Mouse (Mus musculus) liver, embryonic 14.5 days (tissue): ENCODE data around the gene Triap1. TPM values are rescaled to one million over a fixed set of nuclear protein-coding genes. Genes with fewer than 3 reads are reported as not detected.
A peak's percentile ranks its signal among the peaks of the same experiment; 100 is the strongest.

Source experiments
- ATAC-seq: fragments of 200-750 bp; cut with Nextera tagmentation; 2 replicates; pipeline ENCODE4 v1.8.0; 2017; ENCODE audit warnings: moderate number of reproducible peaks, mild to moderate bottlenecking, moderate library complexity; ENCODE audit not compliant: insufficient read depth
- DNase-seq, 3 experiments: peaks; one replicate each; pipeline ENCODE4 v3.0.0-alpha.2; 2012 to 2013; ENCODE audit warnings: low read depth in 3 of 3, low spot score in 3 of 3
- H3K27ac ChIP-seq: fragments of 300-500 bp; sonication (generic); 2 replicates; pipeline ENCODE4 v1.5.1; 2014; ENCODE audit warnings: moderate library complexity, mild to moderate bottlenecking, control low read depth, inconsistent platforms
- H3K27me3 ChIP-seq: fragments of 300-500 bp; sonication (generic); 2 replicates; pipeline ENCODE4 v1.6.1; 2014; ENCODE audit warnings: mild to moderate bottlenecking, low read length, moderate library complexity; ENCODE audit not compliant: control insufficient read depth, insufficient read depth
- H3K36me3 ChIP-seq: fragments of 300-500 bp; sonication (generic); replicated peaks from 2 replicates; pipeline ENCODE4 v1.6.1; 2014; ENCODE audit warnings: low read depth; ENCODE audit not compliant: control insufficient read depth, insufficient read depth
- H3K4me1 ChIP-seq, 2 experiments: fragments of 200-500 bp in 1 of 2; fragments of 300-500 bp in 1 of 2; sonication (generic) in 1 of 2; replicated peaks; 2 replicates each; pipeline ENCODE4 v1.6.1; 2012 to 2014; ENCODE audit warnings: antibody characterized with exemption in 1 of 2, inconsistent platforms in 1 of 2, low read length in 1 of 2; ENCODE audit not compliant: control insufficient read depth in 2 of 2, insufficient read depth in 2 of 2
- H3K4me2 ChIP-seq: fragments of 300-500 bp; sonication (generic); 2 replicates; pipeline ENCODE4 v1.6.1; 2014; ENCODE audit warnings: low read depth, mild to moderate bottlenecking, control low read depth, moderate library complexity
- H3K4me3 ChIP-seq, 2 experiments: fragments of 200-500 bp in 1 of 2; fragments of 300-500 bp in 1 of 2; sonication (generic) in 1 of 2; 2 replicates each; pipeline ENCODE4 v1.5.1; 2012 to 2014; ENCODE audit warnings: low read depth in 2 of 2, low read length in 2 of 2, mild to moderate bottlenecking in 2 of 2, control low read depth in 1 of 2, inconsistent platforms in 1 of 2, moderate library complexity in 1 of 2; ENCODE audit not compliant: insufficient read depth in 1 of 2
- H3K9ac ChIP-seq: fragments of 300-500 bp; sonication (generic); replicated peaks from 2 replicates; pipeline ENCODE4 v1.6.1; 2014; ENCODE audit warnings: mild to moderate bottlenecking, control low read depth, moderate library complexity
- H3K9me3 ChIP-seq: fragments of 300-500 bp; sonication (generic); 2 replicates; pipeline ENCODE4 v1.6.1; 2016; ENCODE audit warnings: low read length, mixed read lengths; ENCODE audit not compliant: control insufficient read depth
- CTCF ChIP-seq: IDR thresholded peaks from 2 replicates; pipeline ENCODE4 v1.5.1; 2016; ENCODE audit warnings: antibody characterized with exemption, low read depth, control low read depth
- EP300 ChIP-seq: IDR thresholded peaks from 2 replicates; pipeline ENCODE4 v1.6.1; 2016; ENCODE audit warnings: antibody characterized with exemption, low read depth
- WGBS: fragments of 180-500 bp; shearing (Covaris S2); extraction: QIAGEN DNeasy Blood & Tissue Kit; methylation state at CpG from one replicate; pipeline ENCODE4 v1.1.7; 2014; ENCODE audit not compliant: insufficient replicate concordance; 5-methylcytosine and 5-hydroxymethylcytosine counted together
- polyA plus RNA-seq, 2 experiments: library from polyadenylated mRNA; depleted of rRNA in 1 of 2; stranded (reverse) in 1 of 2; unstranded in 1 of 2; fragments of >200 nt; fragmentation: Nextera tagmentation in 1 of 2; extraction: Ambion mirVana in 1 of 2; gene quantifications; 2 replicates each; pipeline versions ENCODE4 v1.2.1 to v1.2.3; 2012 to 2014

Triap1 gene
- polyA plus RNA-seq, 2 experiments, result 15.4 to 28.9 TPM

DNA sequence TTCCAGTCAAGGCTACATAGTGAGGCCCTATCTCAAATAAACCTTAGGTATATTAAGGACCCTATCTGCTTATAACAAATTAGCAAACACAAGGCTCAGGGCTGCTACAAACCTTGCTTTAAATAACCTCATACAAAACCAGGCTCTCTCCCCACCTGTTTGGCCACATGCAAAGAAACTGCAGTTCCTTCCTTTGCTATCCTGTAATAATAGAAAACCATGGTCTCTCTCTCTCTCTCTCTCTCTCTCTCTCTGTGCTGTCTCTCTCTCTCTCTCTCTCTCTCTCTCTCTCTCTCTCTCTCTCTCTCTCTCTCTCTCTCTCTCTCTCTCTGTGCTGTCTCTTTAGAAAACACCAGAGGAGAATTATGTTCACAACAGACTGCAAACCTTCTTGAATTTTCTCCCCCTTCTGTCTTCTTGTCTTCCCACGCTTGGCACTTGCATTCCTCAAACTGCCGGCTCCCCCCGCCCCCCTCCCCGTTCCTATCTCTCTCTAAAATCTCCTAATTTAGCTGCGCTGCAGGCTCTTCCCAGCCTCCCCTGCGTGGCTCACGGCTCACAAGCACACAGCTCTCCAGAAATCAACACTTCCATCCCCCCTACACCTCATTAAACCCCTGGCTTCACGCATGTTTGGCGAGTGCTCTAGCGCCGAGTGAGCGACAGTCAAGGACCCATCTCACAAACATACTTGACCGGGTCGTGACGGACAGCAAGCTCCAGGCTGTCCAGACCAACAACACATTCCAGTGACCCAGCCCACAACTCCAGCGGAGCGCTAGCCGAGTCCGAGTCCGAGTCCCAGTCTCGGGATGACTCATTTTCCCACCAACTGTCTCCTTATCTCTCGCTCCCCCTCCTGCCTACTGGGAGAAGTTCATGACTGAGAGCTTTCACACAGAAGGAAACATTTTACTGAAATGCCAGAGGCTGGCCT lies 21.8 kb upstream of the Triap1 start:
- TF ChIP-seq CTCF (peak; percentile 74), EP300 (no peak)
- H3K4me2 ChIP-seq, result peak overlapping the region; percentile 88
- H3K9me3 ChIP-seq, result no peaks in the 10 kb centered on the region
- no peaks in the 10 kb centered on the region for H3K27me3 ChIP-seq
- H3K27ac ChIP-seq, result peak overlapping the region; percentile 23
- 2% methylated on average over 22 of the region's 22 CpGs for WGBS
- peak overlapping the region; percentile 67 for H3K9ac ChIP-seq
- DNase-seq (peak in 1 of 3 experiments; percentile 58), ATAC-seq (peak; percentile 68)
- no peaks in the 10 kb centered on the region for H3K36me3 ChIP-seq
- H3K4me1 ChIP-seq, result peaks cover 8 to 25% of the 10 kb centered on the region in 2 experiments
- peak overlapping the region; percentile 52 to 62 for H3K4me3 ChIP-seq

DNA sequence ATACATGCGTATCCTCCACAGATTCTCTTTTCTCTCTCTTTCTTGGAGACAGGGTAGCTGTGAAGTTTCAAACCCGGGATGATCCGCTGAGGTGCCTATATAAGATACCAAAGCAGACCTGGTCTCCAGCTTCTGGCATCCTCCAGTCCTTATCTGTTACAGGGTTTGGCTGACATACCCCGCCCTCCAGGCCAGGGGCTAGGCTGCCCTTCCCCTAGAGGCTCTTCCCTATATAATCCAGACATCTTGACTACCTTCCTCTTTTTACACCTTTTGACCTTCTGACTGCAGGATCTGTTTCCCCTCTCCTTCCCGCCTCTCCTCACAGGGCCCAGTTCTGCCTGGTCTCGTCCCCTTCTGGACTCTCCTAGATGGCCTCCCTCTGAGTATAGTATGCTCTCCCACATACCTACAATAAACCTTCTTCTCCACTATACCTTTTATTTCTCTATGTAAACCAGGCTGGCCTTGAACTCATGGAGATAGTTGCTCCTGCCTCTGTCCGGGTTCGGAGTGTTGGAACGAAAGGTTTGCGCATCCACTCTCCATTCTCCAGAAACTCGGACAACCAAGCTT lies 14.7 kb upstream of the Triap1 start:
- Histone ChIP-seq H3K4me2 (peak overlapping the region; percentile 93), H3K27me3 (no peaks in the 10 kb centered on the region), H3K9ac (peak overlapping the region; percentile 97), H3K9me3 (no peaks in the 10 kb centered on the region), H3K4me1 (peaks cover 21 to 24% of the 10 kb centered on the region in 2 experiments), H3K4me3 (peak overlapping the region; percentile 90 to 93), H3K27ac (peak overlapping the region; percentile 92), H3K36me3 (peaks cover 22% of the 10 kb centered on the region)
- ATAC-seq, result peak; percentile 81
- WGBS, result 9% methylated on average over 11 of the region's 11 CpGs
- TF ChIP-seq CTCF, result 0 out of 2 replicates have a peak, but pooled peaks have one; percentile 17
- no peak for TF ChIP-seq EP300
- peak in 1 of 3 experiments; percentile 61 for DNase-seq

DNA sequence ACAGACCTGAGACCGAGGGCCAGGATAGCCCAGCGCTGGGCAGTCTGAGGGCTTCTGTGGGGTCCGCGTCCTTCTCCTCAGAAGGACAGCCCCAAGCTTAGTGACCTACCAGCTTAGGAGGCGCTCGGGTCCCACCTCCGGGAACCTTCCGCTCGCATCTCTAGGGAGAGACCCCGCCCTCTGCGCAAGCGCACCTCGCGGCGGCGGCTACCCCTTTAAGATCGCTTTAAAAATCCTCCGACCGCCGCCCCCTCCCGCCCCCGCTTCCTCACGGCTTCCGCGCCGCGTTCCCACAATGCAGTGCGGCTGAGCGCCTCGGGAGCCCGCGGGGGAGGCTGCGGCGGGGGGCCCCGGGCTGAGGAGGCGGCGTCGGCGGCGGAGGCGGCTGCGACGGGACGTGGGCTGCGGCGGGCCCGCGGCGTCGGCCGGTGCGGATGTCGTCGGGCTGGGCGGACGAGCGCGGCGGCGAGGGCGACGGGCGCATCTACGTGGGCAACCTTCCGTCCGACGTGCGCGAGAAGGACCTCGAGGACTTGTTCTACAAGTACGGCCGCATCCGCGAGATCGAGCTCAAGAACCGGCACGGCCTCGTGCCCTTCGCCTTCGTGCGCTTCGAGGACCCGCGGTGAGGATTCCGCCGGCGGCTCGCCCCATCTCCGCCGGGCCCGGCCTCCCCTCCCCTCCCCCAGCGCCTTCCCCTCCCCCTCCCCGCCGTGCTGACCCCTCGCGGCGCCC lies 14.0 kb upstream of the Triap1 start, which contains the start of gene Srsf9:
Gene Srsf9, plus strand, starts transcription at position 303 of the 735 bp plus-strand sequence.
- Histone ChIP-seq H3K4me2 (peak within 1 kb of the TSS; percentile 93), H3K27ac (peak within 1 kb of the TSS; percentile 92), H3K9ac (peak within 1 kb of the TSS; percentile 97), H3K4me3 (peak within 1 kb of the TSS; percentile 90 to 93), H3K27me3 (no peaks in the 10 kb centered on the region), H3K4me1 (peaks cover 21 to 25% of the 10 kb centered on the region in 2 experiments), H3K36me3 (peaks cover 29% of the 10 kb centered on the region), H3K9me3 (no peaks in the 10 kb centered on the region)
- WGBS, result under 1% methylated on average over 87 of the region's 97 CpGs
- peak; percentile 88 to 89 (median 88) for DNase-seq
- ATAC-seq, result peak; percentile 90
- TF ChIP-seq CTCF (no peak), EP300 (no peak)

DNA sequence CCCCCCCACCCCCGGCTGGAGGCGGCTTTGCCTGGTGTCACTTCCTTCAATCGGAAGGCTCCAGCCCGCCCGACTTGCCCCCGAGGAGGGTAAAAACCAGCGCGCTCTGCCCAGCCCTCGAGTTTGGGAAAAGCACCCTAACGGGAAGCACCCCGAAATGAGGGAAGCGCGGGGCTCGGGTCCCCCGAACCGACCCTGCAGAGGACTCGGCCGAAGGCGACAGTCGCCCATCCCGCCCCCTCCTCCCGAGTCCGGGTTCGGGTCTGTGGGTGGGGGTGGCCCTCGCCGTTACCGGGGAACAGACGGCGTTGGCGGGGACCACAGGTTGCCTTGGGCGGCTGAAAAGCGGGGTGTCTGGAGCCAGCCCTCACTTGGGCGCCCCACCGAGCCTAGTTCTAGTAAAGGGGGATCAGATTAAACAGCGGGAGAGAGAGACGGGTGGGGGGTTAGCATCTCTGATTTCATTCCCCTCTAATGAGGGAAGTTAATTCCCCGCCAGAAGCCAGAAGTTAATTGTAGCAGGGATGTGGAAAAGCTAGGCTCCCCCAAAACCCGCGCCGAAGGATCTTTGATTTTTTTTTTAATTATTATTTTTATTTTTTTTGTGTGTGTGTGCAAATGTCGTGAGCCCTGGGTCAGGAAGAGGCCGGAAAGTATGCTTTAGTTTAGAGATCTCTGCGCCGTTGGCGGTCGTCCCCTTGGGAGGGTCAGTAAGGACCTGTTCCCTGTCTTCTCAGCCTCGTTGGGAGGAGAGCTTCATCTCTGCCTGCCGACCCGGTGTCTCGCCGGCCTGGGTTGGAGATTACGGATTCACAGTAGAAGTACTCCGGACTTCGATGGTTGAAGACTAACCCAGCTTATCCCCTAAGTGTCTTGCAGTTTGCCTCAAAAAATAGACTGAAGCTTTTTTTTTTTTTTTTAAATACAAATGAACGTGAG lies 13.1 kb upstream of the Triap1 start:
- H3K27ac ChIP-seq, result peak overlapping the region; percentile 77
- no peaks in the 10 kb centered on the region for H3K9me3 ChIP-seq
- DNase-seq (no peak), ATAC-seq (no peak)
- TF ChIP-seq EP300, result no peak
- H3K27me3 ChIP-seq, result no peaks in the 10 kb centered on the region
- peak overlapping the region; percentile 93 for H3K4me2 ChIP-seq
- H3K4me1 ChIP-seq, result peaks cover 23 to 29% of the 10 kb centered on the region in 2 experiments
- under 1% methylated on average over 55 of the region's 55 CpGs for whole genome bisulfite sequencing
- H3K36me3 ChIP-seq, result peaks cover 37% of the 10 kb centered on the region
- H3K4me3 ChIP-seq, result peak overlapping the region; percentile 90 to 93
- H3K9ac ChIP-seq, result peak overlapping the region; percentile 97
